ENCODE assay signal across 8 mouse cellular contexts in genomic region chr12:109053020-109053806, GRCm38 (mm10). TPM values are rescaled to one million over a fixed set of nuclear protein-coding genes. Genes with fewer than 3 reads are reported as not detected.
DNase-seq lines count a peak whose midpoint lies in the region; ATAC-seq and TF ChIP-seq lines count a peak whose summit lies in the region.

No protein-coding gene starts in this region.

- peak overlapping the region; percentile 70 for H3K9ac ChIP-seq in limb, embryonic 13.5 days
- H3K9ac ChIP-seq in stomach, postnatal 0 days (ENCODE audit: low read length) = peak overlapping the region; percentile 58

- peak; percentile 40 for DNase-seq in adrenal gland, postnatal 10 days
- DNase-seq in adrenal gland, adult 8-10 months = no peak
- DNase-seq in testis, postnatal 10 days (ENCODE audit: low spot score) = no peak
- DNase-seq in stomach, postnatal 0 days (ENCODE audit: low spot score) = no peak
- no peak for DNase-seq in adipocyte (ENCODE audit: low spot score)
- DNase-seq in left cerebral cortex, adult 11 months (ENCODE audit: low spot score) = no peak

- peaks cover 9% of the 10 kb centered on the region for H3K4me1 ChIP-seq in testis, adult 2 months (ENCODE audit: control insufficient read depth, insufficient read depth, low read length)
- peaks cover 21% of the 10 kb centered on the region for H3K4me1 ChIP-seq in limb, embryonic 13.5 days
- no peaks in the 10 kb centered on the region for H3K4me1 ChIP-seq in stomach, postnatal 0 days (replicated peaks; ENCODE audit: control insufficient read depth, insufficient read depth)

- peak overlapping the region; percentile 23 for H3K4me3 ChIP-seq in testis, adult 2 months (ENCODE audit: control insufficient read depth, low read depth, low read length)
- peak overlapping the region; percentile 59 for H3K4me3 ChIP-seq in limb, embryonic 13.5 days
- peak overlapping the region; percentile 55 for H3K4me3 ChIP-seq in stomach, postnatal 0 days (ENCODE audit: low read depth, low read length)

- no peak overlapping the region for H3K27ac ChIP-seq in testis, adult 2 months (ENCODE audit: control insufficient read depth, insufficient read depth, low read depth, low read length)
- no peak overlapping the region for H3K27ac ChIP-seq in limb, embryonic 13.5 days
- no peak overlapping the region for H3K27ac ChIP-seq in stomach, postnatal 0 days (replicated peaks)

- no peak; the same call in 1 of the 2 replicates for ATAC-seq in limb, embryonic 13.5 days (ENCODE audit: low FRiP score, low read depth)
- peak; percentile 10; the same call in 1 of the 2 replicates for ATAC-seq in stomach, postnatal 0 days (ENCODE audit: low FRiP score, low TSS enrichment)

- under 1% methylated on average over 59 of the region's 105 CpGs for WGBS in limb, embryonic 13.5 days
- under 1% methylated on average over 77 of the region's 105 CpGs for WGBS in stomach, postnatal 0 days

- no peak for TF ChIP-seq EP300 in stomach, postnatal 0 days (optimal IDR thresholded peaks at IDR 0.05)

- H3K27me3 ChIP-seq in testis, adult 2 months (ENCODE audit: control insufficient read depth, insufficient read depth, low read length) = no peaks in the 10 kb centered on the region
- H3K27me3 ChIP-seq in limb, embryonic 13.5 days = peaks cover 97% of the 10 kb centered on the region
- peaks cover 7% of the 10 kb centered on the region; the same call in 1 of the 2 replicates for H3K27me3 ChIP-seq in stomach, postnatal 0 days (ENCODE audit: control insufficient read depth, insufficient read depth, low read length)

- TF ChIP-seq CTCF in testis, adult 2 months (IDR thresholded peaks at IDR 0.05; ENCODE audit: control insufficient read depth, insufficient read depth, insufficient replicate concordance, low read depth, low read length) = no peak
- no peak for TF ChIP-seq CTCF in stomach, postnatal 0 days (IDR thresholded peaks at IDR 0.05; ENCODE audit: low read depth)

- no peaks in the 10 kb centered on the region for H3K36me3 ChIP-seq in testis, adult 2 months (ENCODE audit: control insufficient read depth, insufficient read depth, low read length)
- H3K36me3 ChIP-seq in limb, embryonic 13.5 days = no peaks in the 10 kb centered on the region
- no peaks in the 10 kb centered on the region for H3K36me3 ChIP-seq in stomach, postnatal 0 days (ENCODE audit: control insufficient read depth, insufficient read depth, low read length)

- H3K9me3 ChIP-seq in limb, embryonic 13.5 days = no peaks in the 10 kb centered on the region
- no peaks in the 10 kb centered on the region for H3K9me3 ChIP-seq in stomach, postnatal 0 days (ENCODE audit: control insufficient read depth, low read length)

- peak overlapping the region; percentile 96 for H3K4me2 ChIP-seq in limb, embryonic 13.5 days (replicated peaks)
- H3K4me2 ChIP-seq in stomach, postnatal 0 days (replicated peaks; ENCODE audit: low read depth) = peak overlapping the region; percentile 92

- TF ChIP-seq POLR2A in testis, adult 2 months (IDR thresholded peaks at IDR 0.05; ENCODE audit: control insufficient read depth, low read depth, low read length) = no peak

RNA-seq across cellular contexts. Expression of gene Begain, which starts 14.8 kb away (rescaled TPM):
- 1 to 10 TPM; 6.9 to 9.9 TPM for total RNA-seq in adrenal gland, postnatal 10 days (2021)
- total RNA-seq in adrenal gland, adult 8-10 months (2022) = 1 to 10 TPM; 2.4 to 8.2 (median 4.5) TPM
- 4.6 TPM in 2 replicates for polyA plus RNA-seq in testis, adult 2 months (2012; rRNA removed)
- polyA plus RNA-seq in limb, embryonic 13.5 days (2015; fragmentation: Nextera tagmentation; extraction: Ambion mirVana) = 8.0 and 8.2 TPM in 2 replicates
- 1.6 and 2.3 TPM in 2 replicates for polyA plus RNA-seq in stomach, postnatal 0 days (2015; fragmentation: Nextera tagmentation; extraction: Ambion mirVana)
